ENCODE assay signal across 8 mouse cellular contexts in genomic region chr1:87155531-87156198, GRCm38 (mm10). TPM values are rescaled to one million over a fixed set of nuclear protein-coding genes. Genes with fewer than 3 reads are reported as not detected.
DNase-seq lines count a peak whose midpoint lies in the region; ATAC-seq and TF ChIP-seq lines count a peak whose summit lies in the region.

No protein-coding gene starts in this region.

- peaks cover 89% of the 10 kb centered on the region for H3K27me3 ChIP-seq in hindbrain, embryonic 13.5 days
- H3K27me3 ChIP-seq in neural tube, embryonic 12.5 days (replicated peaks): peaks cover 82% of the 10 kb centered on the region

- peak overlapping the region; percentile 37 for H3K4me3 ChIP-seq in layer of hippocampus, adult 2 months
- peak overlapping the region; percentile 50 for H3K4me3 ChIP-seq in hindbrain, embryonic 13.5 days
- H3K4me3 ChIP-seq in neural tube, embryonic 12.5 days: peak overlapping the region; percentile 40

- peak overlapping the region; percentile 77 for H3K9ac ChIP-seq in hindbrain, embryonic 13.5 days
- peak overlapping the region; percentile 55 for H3K9ac ChIP-seq in neural tube, embryonic 12.5 days

- H3K36me3 ChIP-seq in hindbrain, embryonic 13.5 days: no peaks in the 10 kb centered on the region
- H3K36me3 ChIP-seq in neural tube, embryonic 12.5 days: no peaks in the 10 kb centered on the region

- no peak overlapping the region for H3K27ac ChIP-seq in layer of hippocampus, adult 2 months
- 0 out of 2 replicates have a peak overlapping the region, but pooled peaks have one; percentile 64 for H3K27ac ChIP-seq in hindbrain, embryonic 13.5 days
- no peak overlapping the region for H3K27ac ChIP-seq in neural tube, embryonic 12.5 days

- no peak for DNase-seq in layer of hippocampus, adult 2 months (ENCODE audit: low spot score in 2 of 2)
- DNase-seq in layer of hippocampus, postnatal 14 days (ENCODE audit: low spot score in 2 of 2): no peak
- peak; percentile 69 for DNase-seq in embryo, embryonic 11 days
- DNase-seq in ovary, postnatal 36 days (ENCODE audit: low spot score): no peak

- peak; percentile 30 for ATAC-seq in hindbrain, embryonic 13.5 days (ENCODE audit: low FRiP score)
- ATAC-seq in neural tube, embryonic 12.5 days (ENCODE audit: low FRiP score, low read depth): peak; percentile 9; the same call in 1 of the 2 replicates
- ATAC-seq in inflammation-experienced regulatory T-cells, adult 6 months: no peak
- ATAC-seq in megakaryocyte, adult 5-6 weeks (ENCODE audit: poor library complexity, severe bottlenecking): no peak

- peaks cover 41% of the 10 kb centered on the region for H3K4me1 ChIP-seq in hindbrain, embryonic 13.5 days (replicated peaks)
- H3K4me1 ChIP-seq in neural tube, embryonic 12.5 days: peaks cover 28% of the 10 kb centered on the region

- 1% methylated on average over 44 of the region's 56 CpGs for WGBS in hindbrain, embryonic 13.5 days
- WGBS in neural tube, embryonic 12.5 days: under 1% methylated on average over 46 of the region's 56 CpGs

- H3K4me2 ChIP-seq in hindbrain, embryonic 13.5 days: peak overlapping the region; percentile 73
- H3K4me2 ChIP-seq in neural tube, embryonic 12.5 days (replicated peaks): peak overlapping the region; percentile 68

- H3K9me3 ChIP-seq in hindbrain, embryonic 13.5 days: no peaks in the 10 kb centered on the region
- H3K9me3 ChIP-seq in neural tube, embryonic 12.5 days: no peaks in the 10 kb centered on the region

- no peak for TF ChIP-seq CTCF in layer of hippocampus, adult 2 months (conservative IDR thresholded peaks at IDR 0.05)

RNA-seq across cellular contexts. Expression of gene Ecel1, which starts 0.7 kb away (rescaled TPM):
- 1 to 10 TPM; 1.6 TPM for total RNA-seq in layer of hippocampus, adult 2 months (2021)
- 1 to 10 TPM; 3.6 to 4.4 TPM for total RNA-seq in layer of hippocampus, postnatal 14 days (2021)
- polyA plus RNA-seq in hindbrain, embryonic 13.5 days (2015; fragmentation: Nextera tagmentation; extraction: Ambion mirVana): 33.1 and 35.5 TPM in 2 replicates
- polyA plus RNA-seq in neural tube, embryonic 12.5 days (2016; fragmentation: Nextera tagmentation; extraction: Ambion mirVana): 65.3 and 70.1 TPM in 2 replicates
- polyA plus RNA-seq in inflammation-experienced regulatory T-cells, adult 6 months (2017; shearing (Covaris generic)): under 1 TPM in 2 of 3 experiments, not detected in 1; 0.77 to 0.88 TPM
- not detected in 2 replicates for total RNA-seq in megakaryocyte, adult 5-6 weeks (2015)
- total RNA-seq in megakaryocyte, adult 5-6 weeks (2017): not detected in 2 replicates

RNA-seq across cellular contexts. Expression of gene Prss56, which starts 27.4 kb away (rescaled TPM):
- under 1 TPM; 0.15 to 0.22 TPM for total RNA-seq in layer of hippocampus, adult 2 months (2021)
- total RNA-seq in layer of hippocampus, postnatal 14 days (2021): under 1 TPM; 0.62 to 0.91 TPM
- 6.8 and 9.0 TPM in 2 replicates for polyA plus RNA-seq in hindbrain, embryonic 13.5 days (2015; fragmentation: Nextera tagmentation; extraction: Ambion mirVana)
- polyA plus RNA-seq in neural tube, embryonic 12.5 days (2016; fragmentation: Nextera tagmentation; extraction: Ambion mirVana): 2.7 and 4.6 TPM in 2 replicates
- not detected for polyA plus RNA-seq in inflammation-experienced regulatory T-cells, adult 6 months (2017; shearing (Covaris generic))
- not detected in 2 replicates for total RNA-seq in megakaryocyte, adult 5-6 weeks (2015)
- not detected in 2 replicates for total RNA-seq in megakaryocyte, adult 5-6 weeks (2017)

RNA-seq across cellular contexts. Expression of gene Akp3, which starts 30.9 kb away (rescaled TPM):
- not detected for total RNA-seq in layer of hippocampus, adult 2 months (2021)
- total RNA-seq in layer of hippocampus, postnatal 14 days (2021): not detected
- not detected in 2 replicates for polyA plus RNA-seq in hindbrain, embryonic 13.5 days (2015; fragmentation: Nextera tagmentation; extraction: Ambion mirVana)
- polyA plus RNA-seq in neural tube, embryonic 12.5 days (2016; fragmentation: Nextera tagmentation; extraction: Ambion mirVana): not detected in 2 replicates
- polyA plus RNA-seq in inflammation-experienced regulatory T-cells, adult 6 months (2017; shearing (Covaris generic)): not detected
- total RNA-seq in megakaryocyte, adult 5-6 weeks (2015): not detected in 2 replicates
- total RNA-seq in megakaryocyte, adult 5-6 weeks (2017): not detected in 2 replicates

RNA-seq across cellular contexts. Expression of gene Chrnd, which starts 34.7 kb away (rescaled TPM):
- total RNA-seq in layer of hippocampus, adult 2 months (2021): not detected
- not detected for total RNA-seq in layer of hippocampus, postnatal 14 days (2021)
- polyA plus RNA-seq in hindbrain, embryonic 13.5 days (2015; fragmentation: Nextera tagmentation; extraction: Ambion mirVana): 0.05 TPM in 1 of 2 replicates, not detected in the other
- 0.53 and 0.60 TPM in 2 replicates for polyA plus RNA-seq in neural tube, embryonic 12.5 days (2016; fragmentation: Nextera tagmentation; extraction: Ambion mirVana)
- polyA plus RNA-seq in inflammation-experienced regulatory T-cells, adult 6 months (2017; shearing (Covaris generic)): not detected
- total RNA-seq in megakaryocyte, adult 5-6 weeks (2015): not detected in 2 replicates
- total RNA-seq in megakaryocyte, adult 5-6 weeks (2017): not detected in 2 replicates

RNA-seq across cellular contexts. Expression of gene Chrng, which starts 48.8 kb away (rescaled TPM):
- total RNA-seq in layer of hippocampus, adult 2 months (2021): not detected
- total RNA-seq in layer of hippocampus, postnatal 14 days (2021): not detected
- 0.35 and 0.58 TPM in 2 replicates for polyA plus RNA-seq in hindbrain, embryonic 13.5 days (2015; fragmentation: Nextera tagmentation; extraction: Ambion mirVana)
- 2.0 and 3.2 TPM in 2 replicates for polyA plus RNA-seq in neural tube, embryonic 12.5 days (2016; fragmentation: Nextera tagmentation; extraction: Ambion mirVana)
- under 1 TPM in 1 of 3 experiments, not detected in 2; 0.39 TPM for polyA plus RNA-seq in inflammation-experienced regulatory T-cells, adult 6 months (2017; shearing (Covaris generic))
- total RNA-seq in megakaryocyte, adult 5-6 weeks (2015): not detected in 2 replicates
- not detected in 2 replicates for total RNA-seq in megakaryocyte, adult 5-6 weeks (2017)

Comparison
In these comparisons a context has a peak if more than half of its experiments do, and no peak if none do; other contexts are left out.
1. ATAC-seq: peak in hindbrain, embryonic 13.5 days (single experiment) and neural tube, embryonic 12.5 days (single experiment); none in inflammation-experienced regulatory T-cells, adult 6 months (single experiment) and megakaryocyte, adult 5-6 weeks (single experiment).
2. Peak in every context shown above with its lines, with median percentiles within 50 percentile points of each other: H3K4me3 ChIP-seq.